Mouse (Mus musculus) embryonic fibroblast, embryonic 13.5 days (primary cell): ENCODE measurements around the gene Camk1d.

Experiments
- CTCF ChIP-seq: IDR thresholded peaks from 2 replicates; pipeline ENCODE4 v1.5.1; 2011; ENCODE audit warnings: mild to moderate bottlenecking, control low read depth, low read length, moderate library complexity, borderline replicate concordance; ENCODE audit not compliant: insufficient read depth
- POLR2A ChIP-seq: IDR thresholded peaks from 2 replicates; pipeline ENCODE4 v1.6.1; 2011; ENCODE audit warnings: low read depth, mild to moderate bottlenecking, control low read depth, low read length, moderate library complexity

- TF ChIP-seq POLR2A: no peak
- TF ChIP-seq CTCF: no peak
Measured at GRCm38 (mm10) chr2:5740913-5741312, 26.6 kb upstream of the Camk1d start.
